Mouse (Mus musculus): ENCODE measurements at regions not wholly inside any gene's neighbourhood (a gene's known extent, or its start where the extent isn't known, plus 50 kb on each side); places are given as distances from the start of the nearest gene placed in this dataset.

DNA sequence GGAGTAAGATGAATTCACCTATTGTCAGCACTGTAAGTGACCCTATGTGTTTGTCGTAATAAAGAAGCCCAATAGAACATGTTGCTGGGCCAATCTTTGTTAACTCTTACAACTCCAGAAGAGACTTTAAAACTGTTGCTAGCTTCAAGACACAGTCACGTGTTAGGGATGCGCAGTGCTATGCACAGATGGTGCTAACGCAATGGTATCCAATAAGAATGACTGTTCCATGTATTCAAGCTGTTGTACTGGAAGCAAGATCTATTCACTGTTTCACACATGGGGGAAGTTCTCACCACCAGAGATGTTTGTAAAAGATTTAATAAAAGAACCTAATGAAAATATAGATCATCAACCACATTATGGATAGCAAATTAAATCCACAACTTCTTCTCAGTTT, 108.7 kb upstream of the Itga4 start:
- TF ChIP-seq CTCF (IDR thresholded peaks at IDR 0.05; ENCODE audit: extremely low read depth, insufficient read length, insufficient replicate concordance, low read depth, low read length): no peak
- no peak for TF ChIP-seq POLR2A (IDR thresholded peaks at IDR 0.05; ENCODE audit: low read depth, low read length)

All from small intestine, adult 2 months (tissue).